Mouse (Mus musculus): ENCODE data around the gene Pde3a.

DNA sequence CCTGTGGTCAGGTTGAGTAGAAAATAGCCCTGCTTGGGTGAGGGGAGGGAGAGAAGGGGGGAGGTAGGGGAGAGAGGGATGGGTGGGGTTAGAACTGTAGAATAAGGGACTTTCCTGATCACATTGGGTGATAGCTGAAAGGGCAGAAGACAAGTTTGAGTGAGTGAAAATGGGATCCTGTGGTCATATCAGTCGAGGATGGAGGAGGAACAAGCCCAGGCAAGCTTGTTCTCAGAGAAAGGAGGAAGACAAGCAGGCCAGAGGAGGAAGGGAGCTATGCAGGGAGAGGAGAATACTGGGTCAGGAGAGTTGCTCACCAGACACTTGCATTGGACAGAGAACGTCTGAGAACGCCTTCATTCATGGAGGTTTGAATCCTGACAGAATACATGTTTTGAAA is 190.9 kb downstream of the Pde3a start:
- no peak for TF ChIP-seq CTCF (IDR thresholded peaks at IDR 0.05; ENCODE audit: low read depth)
- no peak for TF ChIP-seq EP300 (optimal IDR thresholded peaks at IDR 0.05)

All from stomach, postnatal 0 days (tissue).